Mouse (Mus musculus) T-cell, adult 2 months (primary cell): Measurements from ENCODE around the gene Igfbp5.

Source experiments
- DNase-seq: peaks from one replicate; pipeline ENCODE4 v3.0.0; 2022; ENCODE audit warnings: low spot score

The Igfbp5 gene

GRCm38 (mm10) chr1:72839791-72840190, 34.9 kb downstream of the Igfbp5 start:
- no peak for DNase-seq

GRCm38 (mm10) chr1:72839356-72839755, 35.3 kb downstream of the Igfbp5 start:
- DNase-seq, result no peak

GRCm38 (mm10) chr1:72833563-72833962, 41.1 kb downstream of the Igfbp5 start:
- no peak for DNase-seq

- no peak for DNase-seq
These were observed 42.0 kb downstream of the Igfbp5 start for GRCm38 (mm10) chr1:72832715-72833153.

GRCm38 (mm10) chr1:72830485-72830884, 44.2 kb downstream of the Igfbp5 start:
- no peak for DNase-seq

- DNase-seq, result no peak
These were observed 45.8 kb downstream of the Igfbp5 start for GRCm38 (mm10) chr1:72828843-72829242.

GRCm38 (mm10) chr1:72827411-72828315, 47.0 kb downstream of the Igfbp5 start:
- no peak for DNase-seq

- no peak for DNase-seq
These were observed 47.8 kb downstream of the Igfbp5 start for GRCm38 (mm10) chr1:72826931-72827330.

- DNase-seq, result no peak
These were observed 48.2 kb downstream of the Igfbp5 start for GRCm38 (mm10) chr1:72826446-72826845.

GRCm38 (mm10) chr1:72825921-72826320, 48.8 kb downstream of the Igfbp5 start:
- DNase-seq, result no peak

GRCm38 (mm10) chr1:72825286-72825685, 49.4 kb downstream of the Igfbp5 start:
- DNase-seq, result no peak

- DNase-seq, result no peak
These were observed 50.0 kb downstream of the Igfbp5 start for GRCm38 (mm10) chr1:72824707-72825101.

GRCm38 (mm10) chr1:72823751-72824706, 50.7 kb downstream of the Igfbp5 start, which contains the start of gene Igfbp2:
Gene Igfbp2, plus strand, starts transcription at chr1:72824503.
- no peak for DNase-seq

GRCm38 (mm10) chr1:72822893-72823292, 51.8 kb downstream of the Igfbp5 start:
- no peak for DNase-seq

- DNase-seq, result no peak
These were observed 54.7 kb downstream of the Igfbp5 start for GRCm38 (mm10) chr1:72819995-72820394.

GRCm38 (mm10) chr1:72815616-72816015, 59.1 kb downstream of the Igfbp5 start:
- no peak for DNase-seq

GRCm38 (mm10) chr1:72815184-72815583, 59.5 kb downstream of the Igfbp5 start:
- DNase-seq, result no peak

- no peak for DNase-seq
These were observed 60.9 kb downstream of the Igfbp5 start for GRCm38 (mm10) chr1:72813639-72814403.

GRCm38 (mm10) chr1:72813089-72813638, 61.5 kb downstream of the Igfbp5 start:
- DNase-seq, result no peak

- no peak for DNase-seq
These were observed 63.6 kb downstream of the Igfbp5 start for GRCm38 (mm10) chr1:72811061-72811460.

GRCm38 (mm10) chr1:72809951-72810675, 64.6 kb downstream of the Igfbp5 start:
- DNase-seq, result no peak
